Mouse (Mus musculus) stomach, embryonic 14.5 days (tissue): ENCODE measurements at regions not wholly inside any gene's neighbourhood (a gene's known extent, or its start where the extent isn't known, plus 50 kb on each side); places are given as distances from the start of the nearest gene placed in this dataset.

Experiments
- ATAC-seq: fragments of 200-750 bp; cut with Nextera tagmentation; 2 replicates; pipeline ENCODE4 v1.8.0; 2017; ENCODE audit warnings: low read depth, moderate TSS enrichment; ENCODE audit not compliant: insufficient number of reproducible peaks, insufficient read depth, low FRiP score
- H3K27ac ChIP-seq: fragments of 300-500 bp; sonication (generic); 2 replicates; pipeline ENCODE4 v1.5.1; 2014; ENCODE audit warnings: mild to moderate bottlenecking, low read length, moderate library complexity, mixed read lengths
- H3K27me3 ChIP-seq: fragments of 300-500 bp; sonication (generic); 2 replicates; pipeline ENCODE4 v1.6.1; 2014; ENCODE audit warnings: low read length, control low read depth, mixed read lengths; ENCODE audit not compliant: control insufficient read depth, insufficient read depth
- H3K36me3 ChIP-seq: fragments of 300-500 bp; sonication (generic); 2 replicates; pipeline ENCODE4 v1.6.1; 2014; ENCODE audit warnings: mild to moderate bottlenecking, control low read depth, low read length, moderate library complexity, mixed read lengths; ENCODE audit not compliant: control insufficient read depth, insufficient read depth
- H3K4me1 ChIP-seq: fragments of 300-500 bp; sonication (generic); 2 replicates; pipeline ENCODE4 v1.6.1; 2014; ENCODE audit warnings: low read length, control low read depth, mixed read lengths; ENCODE audit not compliant: control insufficient read depth, insufficient read depth
- H3K4me2 ChIP-seq: fragments of 300-500 bp; sonication (generic); replicated peaks from 2 replicates; pipeline ENCODE4 v1.6.1; 2014; ENCODE audit warnings: low read depth, low read length, control low read depth
- H3K4me3 ChIP-seq: fragments of 300-500 bp; sonication (generic); 2 replicates; pipeline ENCODE4 v1.5.1; 2014; ENCODE audit warnings: low read depth, low read length, control low read depth
- H3K9ac ChIP-seq: fragments of 300-500 bp; sonication (generic); replicated peaks from 2 replicates; pipeline ENCODE4 v1.6.1; 2014; ENCODE audit warnings: low read depth, mild to moderate bottlenecking, control low read depth, low read length, moderate library complexity, mixed read lengths
- H3K9me3 ChIP-seq: fragments of 300-500 bp; sonication (generic); 2 replicates; pipeline ENCODE4 v1.6.1; 2016; ENCODE audit warnings: low read depth, low read length, control low read depth; ENCODE audit not compliant: control insufficient read depth
- WGBS: fragments of 180-500 bp; shearing (Covaris S2); extraction: QIAGEN DNeasy Blood & Tissue Kit; methylation state at CpG from one replicate; pipeline ENCODE4 v1.1.7; 2014; 5-methylcytosine and 5-hydroxymethylcytosine counted together

DNA sequence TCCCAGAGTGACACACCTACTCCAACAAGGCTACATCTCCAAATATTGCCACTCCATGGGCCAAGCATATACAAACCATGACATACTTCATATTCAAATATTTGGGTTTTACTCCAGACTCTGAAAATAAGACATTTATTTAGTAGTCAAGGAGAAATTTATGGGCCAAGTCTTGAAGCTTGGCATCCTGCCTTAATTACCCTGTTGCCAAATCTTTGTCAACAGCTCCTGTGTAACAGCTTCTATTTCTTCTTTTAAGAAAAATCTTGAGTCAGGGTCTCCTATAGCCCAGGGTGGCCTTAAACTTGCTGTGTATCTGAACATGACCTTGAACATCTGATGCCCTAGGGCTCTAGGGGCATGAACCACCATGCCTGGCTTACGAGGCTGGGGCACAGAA, 138.5 kb upstream of the Psmd7 start:
- no peak overlapping the region for H3K9ac ChIP-seq
- WGBS, result 94% methylated on average over 1 of the region's 1 CpGs
- no peak overlapping the region for H3K4me3 ChIP-seq
- ATAC-seq, result no peak
- H3K36me3 ChIP-seq, result no peaks in the 10 kb centered on the region
- H3K4me2 ChIP-seq, result no peak overlapping the region
- no peaks in the 10 kb centered on the region for H3K9me3 ChIP-seq
- no peak overlapping the region for H3K27ac ChIP-seq
- no peaks in the 10 kb centered on the region for H3K27me3 ChIP-seq
- no peaks in the 10 kb centered on the region for H3K4me1 ChIP-seq

- no peak overlapping the region for H3K9ac ChIP-seq
- no peaks in the 10 kb centered on the region for H3K36me3 ChIP-seq
- H3K27ac ChIP-seq, result no peak overlapping the region
- ATAC-seq, result no peak
- H3K4me3 ChIP-seq, result no peak overlapping the region
- H3K4me1 ChIP-seq, result no peaks in the 10 kb centered on the region
- H3K4me2 ChIP-seq, result no peak overlapping the region
- WGBS, result 95% methylated on average over 6 of the region's 6 CpGs
- no peaks in the 10 kb centered on the region for H3K27me3 ChIP-seq
- H3K9me3 ChIP-seq, result no peaks in the 10 kb centered on the region
Measured at GRCm38 (mm10) chr8:107727276-107727675, 139.0 kb upstream of the Psmd7 start.

DNA sequence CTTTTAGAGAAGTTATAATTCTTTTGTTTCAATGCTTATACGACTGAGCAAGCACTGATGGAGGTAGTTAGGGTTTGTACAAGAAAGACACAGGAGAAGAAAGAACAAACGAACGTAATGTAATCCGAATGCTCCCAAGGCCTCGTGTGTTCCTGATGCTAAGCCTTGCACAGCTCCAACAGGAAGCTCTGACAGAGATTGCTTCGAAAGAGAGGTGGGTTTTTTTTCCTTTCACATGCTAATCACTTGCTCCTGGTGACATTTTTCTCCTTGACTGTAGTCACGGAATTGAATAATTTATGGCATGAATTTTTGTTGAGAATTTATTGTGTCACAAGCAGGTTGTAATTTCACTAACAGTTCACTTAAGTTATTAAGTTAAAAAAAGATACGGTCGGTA, 150.8 kb upstream of the Psmd7 start:
- no peaks in the 10 kb centered on the region for H3K4me1 ChIP-seq
- no peak overlapping the region for H3K9ac ChIP-seq
- no peak for ATAC-seq
- 74% methylated on average over 9 of the region's 9 CpGs for WGBS
- H3K9me3 ChIP-seq, result peaks cover 5% of the 10 kb centered on the region; the same call in 1 of the 2 replicates
- no peak overlapping the region for H3K4me3 ChIP-seq
- no peak overlapping the region for H3K4me2 ChIP-seq
- H3K36me3 ChIP-seq, result no peaks in the 10 kb centered on the region
- no peak overlapping the region for H3K27ac ChIP-seq
- H3K27me3 ChIP-seq, result no peaks in the 10 kb centered on the region

DNA sequence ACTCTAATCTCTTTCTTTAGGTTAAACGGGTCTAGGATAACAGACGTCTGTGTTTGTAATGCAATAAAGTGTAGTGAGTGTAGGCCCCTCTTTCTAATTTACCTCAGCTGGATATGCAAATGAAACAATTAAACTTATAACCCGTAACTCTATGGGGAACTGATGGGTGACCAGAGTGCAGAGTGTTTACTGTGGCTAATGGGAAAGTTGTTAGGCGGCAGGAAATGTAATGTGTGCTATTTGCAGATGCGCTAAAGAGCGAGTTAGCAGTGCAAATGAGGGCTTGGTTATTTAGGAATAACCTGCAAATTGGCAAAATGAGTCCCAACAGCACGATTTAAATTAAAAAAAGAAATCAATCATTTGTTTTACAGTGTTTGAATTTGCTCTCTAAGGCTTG, 168.8 kb upstream of the Psmd7 start:
- Histone ChIP-seq H3K4me2 (no peak overlapping the region), H3K27me3 (no peaks in the 10 kb centered on the region), H3K9ac (no peak overlapping the region), H3K36me3 (no peaks in the 10 kb centered on the region), H3K4me1 (no peaks in the 10 kb centered on the region), H3K27ac (no peak overlapping the region), H3K9me3 (no peaks in the 10 kb centered on the region), H3K4me3 (no peak overlapping the region)
- ATAC-seq, result no peak
- 63% methylated on average over 7 of the region's 7 CpGs for WGBS

GRCm38 (mm10) chr8:107758637-107759036, 170.4 kb upstream of the Psmd7 start:
- Histone ChIP-seq H3K27ac (no peak overlapping the region), H3K4me2 (no peak overlapping the region), H3K9me3 (no peaks in the 10 kb centered on the region), H3K27me3 (no peaks in the 10 kb centered on the region), H3K4me1 (no peaks in the 10 kb centered on the region), H3K4me3 (no peak overlapping the region), H3K9ac (no peak overlapping the region), H3K36me3 (no peaks in the 10 kb centered on the region)
- no peak for ATAC-seq
- WGBS, result 74% methylated on average over 1 of the region's 1 CpGs

DNA sequence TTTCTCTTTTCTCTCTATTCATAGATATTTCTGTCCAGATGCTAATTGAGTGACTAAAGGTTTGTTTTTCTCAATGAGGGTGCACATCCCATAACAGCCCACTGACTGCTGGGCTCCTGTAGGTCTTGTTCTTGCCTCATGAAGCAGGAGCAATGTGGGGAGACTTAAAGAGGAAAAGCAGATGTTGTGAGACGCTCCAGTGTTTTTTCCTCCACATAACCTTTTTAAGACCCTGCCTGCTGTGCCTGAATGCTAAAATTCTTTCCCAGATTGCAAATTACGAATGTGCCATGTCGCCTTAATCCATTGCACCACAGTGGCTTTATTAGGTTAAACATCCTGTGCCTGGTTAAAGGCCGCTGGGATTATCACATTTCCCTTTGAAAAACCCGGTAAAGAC, 165.5 kb upstream of the Zfhx3 start:
- Histone ChIP-seq H3K27ac (no peak overlapping the region), H3K27me3 (no peaks in the 10 kb centered on the region), H3K4me2 (no peak overlapping the region), H3K9ac (no peak overlapping the region), H3K4me3 (no peak overlapping the region), H3K36me3 (no peaks in the 10 kb centered on the region), H3K4me1 (no peaks in the 10 kb centered on the region), H3K9me3 (no peaks in the 10 kb centered on the region)
- WGBS, result 12% methylated on average over 5 of the region's 5 CpGs
- ATAC-seq, result no peak

GRCm38 (mm10) chr8:107785771-107786170, 156.7 kb upstream of the Zfhx3 start:
- Histone ChIP-seq H3K27me3 (no peaks in the 10 kb centered on the region), H3K4me2 (no peak overlapping the region), H3K36me3 (no peaks in the 10 kb centered on the region), H3K27ac (no peak overlapping the region), H3K9me3 (no peaks in the 10 kb centered on the region), H3K9ac (no peak overlapping the region), H3K4me3 (no peak overlapping the region), H3K4me1 (no peaks in the 10 kb centered on the region)
- WGBS, result 66% methylated on average over 5 of the region's 5 CpGs
- no peak for ATAC-seq

DNA sequence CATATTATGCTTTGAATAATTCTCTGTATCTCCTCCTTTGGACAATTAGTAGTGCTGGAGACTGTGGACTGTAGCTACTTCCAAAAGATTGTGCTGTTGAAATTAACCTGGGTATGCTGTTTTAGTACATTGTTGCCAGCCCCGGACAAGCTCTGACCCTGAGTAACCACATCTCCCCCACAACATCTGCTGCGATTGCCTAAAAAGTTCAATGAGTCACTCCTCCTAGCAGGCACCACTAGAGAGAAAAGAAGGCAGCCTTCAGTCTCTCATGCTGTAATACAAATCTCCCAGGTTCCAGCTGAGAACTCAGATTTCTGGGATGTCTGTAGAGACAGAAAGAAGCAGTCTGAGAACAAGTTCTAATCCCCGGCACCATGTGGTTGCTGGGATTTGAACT, 150.2 kb upstream of the Zfhx3 start:
- Histone ChIP-seq H3K4me2 (no peak overlapping the region), H3K27me3 (no peaks in the 10 kb centered on the region), H3K9me3 (no peaks in the 10 kb centered on the region), H3K9ac (no peak overlapping the region), H3K36me3 (no peaks in the 10 kb centered on the region), H3K4me1 (no peaks in the 10 kb centered on the region), H3K4me3 (no peak overlapping the region), H3K27ac (no peak overlapping the region)
- 70% methylated on average over 3 of the region's 3 CpGs for WGBS
- no peak for ATAC-seq

GRCm38 (mm10) chr8:107814931-107815330, 127.5 kb upstream of the Zfhx3 start:
- WGBS, result 76% methylated on average over 14 of the region's 14 CpGs
- Histone ChIP-seq H3K27me3 (no peaks in the 10 kb centered on the region), H3K4me3 (no peak overlapping the region), H3K9ac (no peak overlapping the region), H3K4me1 (no peaks in the 10 kb centered on the region; the same call in 1 of the 2 replicates), H3K4me2 (no peak overlapping the region), H3K9me3 (no peaks in the 10 kb centered on the region), H3K27ac (no peak overlapping the region), H3K36me3 (no peaks in the 10 kb centered on the region)
- no peak for ATAC-seq
